Mouse (Mus musculus): ENCODE data around the gene Got2.

Gene Got2

DNA sequence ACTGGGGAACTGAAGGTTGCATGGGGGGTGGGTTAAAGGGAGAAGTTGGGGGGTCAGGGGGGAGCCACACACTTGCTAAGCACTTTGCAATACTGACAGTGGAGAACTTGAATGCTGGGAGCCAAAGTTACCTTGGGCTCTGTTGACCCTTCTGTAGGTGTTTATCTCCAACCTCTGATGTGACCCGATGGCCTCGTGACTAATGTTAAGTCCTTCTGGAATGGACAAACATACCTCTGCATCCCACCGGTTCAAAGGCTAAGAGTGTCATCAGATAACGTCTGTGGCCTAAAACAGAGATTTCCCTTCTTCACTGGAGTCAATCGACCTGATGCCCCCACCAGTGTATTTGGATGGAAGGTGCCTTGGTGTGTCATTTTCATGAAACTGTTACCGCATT lies 67.1 kb downstream of the Got2 start:
- no peak for DNase-seq (ENCODE audit: low spot score in 2 of 2)

DNA sequence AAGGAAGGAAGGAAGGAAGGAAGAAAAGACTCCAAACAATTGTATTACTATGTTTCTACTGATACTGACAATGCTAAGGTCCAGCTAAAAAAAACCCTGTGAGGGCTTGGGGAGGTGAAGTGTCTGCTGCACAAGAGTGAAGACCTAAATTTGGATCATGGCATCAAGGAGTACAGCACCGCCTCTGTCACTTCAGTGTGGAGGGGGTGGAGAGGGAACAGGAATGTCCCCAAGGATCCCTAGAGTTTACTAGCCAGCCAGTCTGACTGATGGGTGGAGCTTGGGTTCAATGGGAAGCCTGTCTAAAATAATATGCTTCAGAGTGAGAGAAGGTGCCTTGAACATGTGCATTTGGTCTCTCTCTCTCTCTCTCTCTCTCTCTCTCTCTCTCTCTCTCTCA lies 70.1 kb downstream of the Got2 start:
- DNase-seq (ENCODE audit: low spot score in 2 of 2) = no peak

DNA sequence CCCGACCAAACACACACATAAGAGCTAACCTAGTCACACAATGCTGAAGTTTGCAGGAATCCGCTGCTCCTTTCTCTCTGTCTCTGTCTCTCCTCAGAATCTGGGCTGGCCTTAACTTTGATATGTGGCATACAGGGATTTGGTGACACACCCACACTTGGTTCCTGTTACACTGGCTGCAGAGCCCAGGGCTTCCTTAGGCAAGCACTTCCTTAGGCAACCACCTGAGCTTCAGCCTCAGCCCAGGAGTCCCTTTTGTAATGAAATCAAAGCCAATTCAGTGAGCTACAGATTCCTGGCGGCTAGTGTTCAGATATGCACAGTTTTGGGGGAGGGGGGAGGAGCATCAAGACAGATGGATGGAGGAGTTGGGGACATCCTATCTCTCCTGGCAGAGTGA lies 70.8 kb downstream of the Got2 start:
- no peak for DNase-seq (ENCODE audit: low spot score in 2 of 2)

DNA sequence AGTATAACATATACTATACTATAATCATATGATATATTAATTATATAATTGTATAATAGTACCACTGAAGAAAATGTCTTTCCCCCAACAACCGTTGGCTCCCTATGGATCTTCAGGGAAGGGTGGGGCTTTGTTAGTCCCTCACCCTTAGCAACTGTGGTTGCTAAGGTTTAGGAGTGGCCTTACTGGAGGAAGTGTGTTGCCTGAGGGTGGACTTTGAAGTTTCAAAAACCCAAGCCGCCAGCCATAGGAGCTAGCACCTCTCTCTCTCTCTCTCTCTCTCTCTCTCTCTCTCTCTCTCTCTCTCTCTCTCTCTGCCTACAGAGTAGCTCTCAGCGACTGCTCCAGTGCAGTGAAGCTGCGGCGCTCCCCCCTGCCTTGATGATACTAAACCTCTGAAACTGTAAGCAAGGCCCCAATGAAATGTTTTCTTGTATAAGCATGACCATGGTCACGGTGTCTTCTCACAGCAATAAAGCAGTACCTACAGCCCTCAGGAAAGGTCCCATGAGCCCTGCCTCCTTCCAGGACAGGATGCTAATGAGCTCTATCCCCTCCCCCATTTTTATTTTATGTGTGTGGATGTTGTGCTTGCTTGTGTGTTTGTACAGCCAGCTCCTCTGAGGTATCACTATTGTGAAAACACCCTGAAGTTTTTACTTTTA lies 72.2 kb downstream of the Got2 start:
- DNase-seq (ENCODE audit: low spot score in 2 of 2) = no peak

All from right cerebral cortex, postnatal 36 days (tissue).